Mouse (Mus musculus) embryo, embryonic 10 days (tissue): ENCODE measurements around the gene Irf6.

ENCODE experiments used
- DNase-seq: peaks from one replicate; pipeline ENCODE4 v3.0.0-alpha.2; 2015; ENCODE audit warnings: low spot score

The Irf6 gene

DNA sequence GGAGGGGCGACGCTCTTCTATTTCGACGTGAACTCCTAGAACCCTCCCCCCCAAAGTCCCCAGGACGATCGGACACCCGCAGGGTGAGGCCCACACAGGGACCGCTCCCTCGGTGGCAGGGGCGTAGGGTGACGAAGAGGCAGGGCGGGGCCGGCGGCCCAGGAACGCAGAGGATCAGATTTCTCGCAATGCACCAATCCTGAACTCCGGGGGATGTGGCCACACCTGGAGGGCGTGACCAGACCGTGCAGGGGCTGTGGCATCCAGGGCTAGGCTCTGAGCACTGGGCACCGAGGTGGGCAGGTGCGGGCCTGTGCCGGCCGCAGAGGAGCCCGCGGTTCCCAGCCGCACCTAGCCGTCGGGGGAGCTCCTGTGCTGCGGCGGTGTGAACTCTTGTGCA, at the start of gene Irf6:
Gene Irf6, plus strand, starts transcription at position 240 of the 400 bp plus-strand sequence.
- peak; percentile 83 for DNase-seq

DNA sequence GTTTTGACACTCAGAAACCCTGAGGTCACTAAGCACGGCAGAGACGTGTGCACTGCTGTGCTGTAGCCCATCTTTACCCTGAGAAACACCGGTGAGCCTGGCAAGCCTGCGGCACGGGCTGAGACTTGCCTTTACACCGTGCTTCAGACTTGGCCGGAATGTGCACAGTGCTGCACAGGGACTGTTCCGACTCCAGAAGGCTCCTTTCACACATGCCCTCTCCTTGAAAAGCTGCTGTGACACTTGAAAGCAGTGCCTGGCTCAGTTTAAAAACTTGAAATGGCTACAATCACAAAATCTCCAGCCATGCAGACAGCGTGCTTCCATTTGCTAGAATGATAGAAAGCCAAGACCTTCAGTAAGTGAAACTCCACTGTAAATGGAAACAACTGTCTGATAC, 40.8 kb upstream of the Irf6 start:
- DNase-seq = no peak

DNA sequence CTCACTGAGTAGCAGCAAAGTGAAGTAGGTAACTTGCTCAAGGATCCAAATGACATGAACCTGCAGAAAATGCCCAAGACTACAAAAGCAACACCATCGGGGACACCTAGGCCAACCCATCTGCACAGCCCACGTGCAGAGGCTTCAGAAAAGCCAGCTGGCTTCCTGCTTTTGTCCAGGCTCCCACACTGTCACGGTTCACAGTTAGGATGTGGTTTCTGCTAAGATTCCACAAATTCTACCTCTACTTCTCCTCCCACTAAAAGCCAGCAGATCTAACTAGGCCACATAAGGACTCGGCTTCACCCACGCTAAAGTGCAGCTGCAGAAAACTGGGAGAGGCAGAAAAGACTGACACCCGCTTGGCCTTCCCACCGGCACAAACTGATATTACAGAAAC, 30.1 kb upstream of the Irf6 start:
- no peak for DNase-seq

DNA sequence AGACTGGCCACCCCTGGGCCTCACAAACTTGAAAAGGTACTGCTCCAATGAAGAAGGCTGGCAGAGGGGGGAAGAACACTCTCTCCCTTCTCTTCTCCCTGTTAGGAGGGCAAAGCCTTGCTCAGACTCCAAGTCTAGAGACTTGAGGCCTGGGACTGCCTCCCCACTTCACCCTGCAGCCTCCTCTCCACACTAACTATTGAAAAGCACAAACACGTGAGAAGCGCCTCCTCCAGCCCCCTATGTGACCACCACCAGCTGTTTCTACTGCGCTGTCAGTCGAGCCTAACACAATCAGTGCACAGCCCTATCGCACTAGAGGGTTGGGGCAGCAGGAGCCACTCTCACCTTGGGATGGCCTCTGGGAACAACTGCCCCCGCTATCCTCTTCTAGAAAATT, 29.6 kb upstream of the Irf6 start:
- DNase-seq = no peak

DNA sequence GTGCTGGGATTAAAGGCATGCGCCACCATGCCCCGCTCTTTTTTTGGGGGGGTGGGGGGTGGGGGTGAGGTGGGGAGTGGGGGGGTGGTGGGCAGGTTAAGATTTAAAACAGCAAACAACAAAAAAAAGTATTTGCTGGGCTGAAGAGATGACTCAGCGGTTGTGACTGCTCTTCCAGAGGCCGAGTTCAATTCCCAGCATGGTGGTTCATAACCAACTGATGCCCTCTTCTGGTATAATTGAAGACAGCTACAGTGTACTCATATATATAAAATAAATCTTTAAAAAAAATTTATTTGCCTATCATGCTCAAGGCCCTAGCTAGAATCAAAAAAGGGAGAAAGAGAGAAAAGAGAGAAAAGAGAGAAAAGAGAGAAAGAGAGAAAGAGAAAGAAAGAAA, 27.1 kb upstream of the Irf6 start:
- no peak for DNase-seq

DNA sequence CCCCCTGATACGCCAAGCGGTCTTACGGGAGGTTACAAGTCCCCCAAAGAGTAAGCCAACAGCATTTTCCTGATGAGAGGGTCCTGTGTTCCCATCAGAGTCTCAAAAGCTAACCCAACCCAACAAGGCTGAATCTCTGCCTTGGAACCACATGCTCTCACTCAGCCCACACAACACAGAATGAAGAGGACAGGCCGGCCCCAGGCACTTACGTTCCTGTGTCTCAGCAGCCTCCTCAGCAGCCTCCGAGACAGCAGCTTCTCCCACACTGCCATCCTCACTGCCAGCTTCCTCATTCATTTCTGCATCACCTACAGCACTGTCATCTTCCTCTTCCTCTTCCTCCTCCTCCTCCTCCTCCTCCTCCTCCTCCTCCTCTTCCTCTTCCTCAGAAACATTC, 24.9 kb upstream of the Irf6 start:
- no peak for DNase-seq

DNA sequence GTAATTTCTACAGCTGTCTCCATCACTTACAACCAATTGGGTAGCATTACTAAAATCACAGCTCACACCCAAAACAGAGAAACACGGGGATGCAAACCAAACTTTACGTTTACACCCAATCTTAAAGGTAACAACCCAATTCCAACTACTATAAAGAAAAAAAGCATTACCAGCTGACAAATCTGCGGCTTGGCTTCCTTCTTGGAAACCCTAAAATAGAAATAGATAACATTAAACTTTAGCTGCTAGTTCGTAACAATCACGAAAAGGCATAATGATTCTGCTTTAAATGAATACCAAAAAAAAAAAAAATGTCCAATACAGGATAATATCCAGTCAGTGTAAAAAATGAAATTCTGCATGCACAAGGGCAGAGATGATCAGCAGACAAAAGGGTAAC, 23.6 kb upstream of the Irf6 start:
- no peak for DNase-seq

DNA sequence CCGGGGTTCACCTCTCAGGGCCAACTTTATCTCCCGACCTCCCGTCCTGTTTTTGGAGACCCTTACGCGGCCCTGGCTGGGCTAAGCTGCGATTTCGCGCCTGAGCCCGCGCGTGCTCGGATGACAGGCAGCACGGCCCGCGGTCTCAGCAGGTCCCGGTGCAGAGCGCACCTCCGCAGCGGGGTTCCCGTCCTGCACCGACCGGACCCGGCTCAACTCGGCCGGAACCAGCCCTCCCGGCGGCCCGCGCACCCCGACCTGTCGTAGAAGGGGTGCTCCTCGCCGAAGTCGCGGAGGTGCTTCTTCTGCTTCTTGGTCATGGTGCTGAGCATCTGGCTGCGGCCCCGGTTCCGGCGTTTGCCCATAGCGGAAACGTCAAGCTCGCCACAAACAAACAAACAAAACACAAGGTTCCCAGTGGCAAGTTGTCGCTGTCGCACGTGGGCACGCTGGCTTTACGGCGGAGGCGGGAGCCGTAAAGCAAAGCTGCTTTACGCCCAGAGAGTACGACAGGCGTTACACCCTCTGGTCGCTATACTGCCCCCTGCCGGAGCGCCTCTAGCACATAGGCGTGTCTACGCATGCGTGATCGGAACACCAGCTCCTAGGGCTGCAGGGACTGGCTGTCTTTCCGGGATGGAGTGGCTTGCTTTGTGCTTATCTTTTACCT, 23.0 kb upstream of the Irf6 start, which contains the start of gene Diexf:
Gene Diexf, minus strand, starts transcription at position 487 of the 670 bp plus-strand sequence.
- peak; percentile 99 for DNase-seq

DNA sequence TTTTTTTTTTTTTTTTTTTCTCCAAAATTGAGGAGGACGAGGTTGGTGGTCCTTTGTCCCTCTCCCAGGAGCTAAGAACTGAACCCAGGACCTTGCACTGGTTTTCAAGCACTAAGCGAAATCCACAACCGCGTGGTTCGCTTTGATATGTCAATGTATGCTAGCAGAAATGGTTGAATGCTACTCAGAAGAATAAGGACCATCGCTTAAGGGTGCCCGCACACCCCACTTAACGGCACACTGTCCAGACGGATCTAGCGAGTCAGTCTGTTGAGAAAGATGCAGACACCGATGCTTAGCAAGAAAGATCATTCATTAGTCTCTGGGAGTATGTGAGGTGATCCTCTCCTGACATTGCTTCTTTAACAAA, 22.5 kb upstream of the Irf6 start:
- peak; percentile 19 for DNase-seq

DNA sequence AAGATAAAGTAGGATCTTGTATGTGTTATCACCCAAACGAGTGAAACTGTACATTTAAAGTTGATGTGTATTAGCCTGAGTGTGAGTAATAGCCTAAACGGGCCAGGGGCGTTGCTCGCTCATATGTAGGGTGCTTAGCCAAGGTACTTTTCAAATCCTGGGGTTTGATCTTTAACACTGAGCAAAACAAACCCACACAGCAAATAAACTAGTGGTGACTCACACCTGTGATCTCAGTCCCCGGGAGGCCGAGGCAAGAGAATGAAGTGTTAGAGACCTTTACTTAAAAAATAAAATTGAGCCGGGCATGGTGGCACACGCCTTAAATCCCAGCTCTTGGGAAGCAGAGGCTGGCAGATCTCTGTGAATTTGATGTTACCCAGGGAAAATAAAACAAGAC, 22.1 kb upstream of the Irf6 start:
- no peak for DNase-seq

DNA sequence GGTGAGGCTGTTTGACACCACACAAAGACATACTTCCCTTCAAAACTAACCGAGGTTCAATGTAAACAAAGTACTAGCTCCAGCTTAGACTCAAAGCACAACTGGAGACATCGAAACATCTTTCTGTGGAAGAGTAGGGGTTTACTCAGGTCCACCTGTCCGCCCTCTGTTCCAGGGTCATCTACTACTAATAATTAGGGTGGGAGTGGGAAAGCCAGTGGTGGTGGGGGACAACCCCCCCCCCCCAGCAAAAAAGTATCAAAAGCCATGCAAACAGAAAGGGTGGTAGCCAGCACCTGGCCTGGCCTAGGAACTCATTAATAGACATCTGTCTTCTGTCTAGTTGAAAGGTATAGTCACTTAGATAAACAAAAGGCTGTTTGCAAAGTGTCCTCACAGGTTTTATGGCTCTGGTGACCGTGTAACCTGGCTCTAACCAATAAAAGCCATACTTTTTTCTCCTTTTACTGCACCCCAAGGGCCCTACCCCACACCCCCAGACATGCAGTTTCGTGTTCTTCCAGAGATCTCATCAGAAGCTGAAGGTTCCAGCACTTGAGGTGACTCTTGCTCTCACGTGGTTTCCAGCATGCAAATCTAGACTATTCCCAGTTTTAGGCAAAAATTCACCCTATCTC, 21.5 kb upstream of the Irf6 start:
- no peak for DNase-seq

DNA sequence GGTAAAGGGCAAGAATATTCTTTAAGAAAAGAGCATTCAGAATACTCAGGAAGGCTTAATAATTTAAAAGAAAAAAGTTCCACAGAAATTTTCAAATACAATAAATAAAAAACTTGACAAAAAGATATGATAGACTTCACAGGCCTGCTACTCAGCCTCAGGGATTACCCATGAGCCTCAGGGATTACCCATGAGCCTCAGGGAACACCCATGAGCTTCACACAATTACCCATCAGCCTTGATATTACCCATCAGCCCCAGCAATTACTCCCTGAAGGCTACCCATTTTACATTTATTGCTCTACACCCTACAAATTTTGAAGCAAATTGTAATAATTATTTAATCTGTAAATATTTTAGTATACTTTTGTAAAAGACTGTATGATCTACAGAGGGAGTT, 20.5 kb upstream of the Irf6 start:
- no peak for DNase-seq

DNA sequence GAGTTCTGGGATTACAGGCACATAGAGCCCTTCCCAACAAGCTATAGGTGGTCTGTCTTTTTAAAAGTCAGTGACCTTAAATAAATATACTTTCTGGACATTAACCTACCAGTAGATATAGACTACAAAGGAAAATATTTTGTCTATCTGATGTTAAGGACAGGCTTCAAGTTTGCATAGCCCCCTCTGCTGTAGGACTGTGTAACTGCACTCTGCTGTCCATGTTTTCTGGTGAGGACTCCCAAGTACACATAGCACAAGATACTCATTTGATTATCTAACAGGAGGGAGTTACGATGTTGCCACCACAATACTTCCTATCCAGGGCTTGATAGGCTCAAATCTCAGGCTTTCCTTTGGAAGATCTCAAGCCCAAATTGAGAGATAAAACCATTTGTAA, 19.2 kb upstream of the Irf6 start:
- no peak for DNase-seq

DNA sequence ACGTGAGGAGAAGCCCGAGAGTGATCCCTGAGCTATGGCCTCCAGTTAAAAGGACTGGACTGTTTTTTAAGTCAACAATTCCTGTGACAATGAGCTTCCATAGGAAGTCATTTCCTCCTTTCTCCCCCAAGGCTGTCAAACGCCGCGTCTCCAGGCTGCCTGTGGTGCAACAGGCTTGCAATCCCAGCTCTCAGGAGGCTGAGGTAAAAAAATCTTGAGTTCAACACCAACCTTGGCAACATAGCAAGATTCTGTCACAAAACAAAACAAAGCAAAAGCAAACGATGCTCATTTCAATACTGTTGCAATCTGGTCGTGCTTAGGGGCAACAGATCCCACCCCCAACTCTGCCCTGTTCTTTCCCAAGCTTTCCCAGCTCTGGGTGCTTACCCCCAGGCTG, 14.8 kb upstream of the Irf6 start:
- DNase-seq = no peak

DNA sequence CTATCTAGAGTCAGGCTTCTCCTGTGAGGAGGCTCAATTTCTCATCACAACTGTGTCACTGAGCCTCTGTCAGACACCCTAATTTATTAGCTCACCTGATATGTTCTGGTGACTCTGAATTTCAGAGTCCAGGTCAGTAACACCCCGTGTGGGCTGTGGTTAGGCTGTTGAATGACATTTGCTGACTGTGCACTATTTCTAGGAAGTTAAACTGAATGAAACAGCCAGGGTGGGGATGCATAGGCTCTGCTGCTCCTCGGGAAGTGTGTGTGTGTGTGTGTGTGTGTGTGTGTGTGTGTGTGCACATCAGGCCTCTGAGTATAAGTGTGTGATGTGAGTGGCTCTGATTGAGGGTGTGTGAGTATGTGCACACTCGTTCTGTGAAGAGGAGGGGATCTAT, 14.2 kb upstream of the Irf6 start:
- no peak for DNase-seq

DNA sequence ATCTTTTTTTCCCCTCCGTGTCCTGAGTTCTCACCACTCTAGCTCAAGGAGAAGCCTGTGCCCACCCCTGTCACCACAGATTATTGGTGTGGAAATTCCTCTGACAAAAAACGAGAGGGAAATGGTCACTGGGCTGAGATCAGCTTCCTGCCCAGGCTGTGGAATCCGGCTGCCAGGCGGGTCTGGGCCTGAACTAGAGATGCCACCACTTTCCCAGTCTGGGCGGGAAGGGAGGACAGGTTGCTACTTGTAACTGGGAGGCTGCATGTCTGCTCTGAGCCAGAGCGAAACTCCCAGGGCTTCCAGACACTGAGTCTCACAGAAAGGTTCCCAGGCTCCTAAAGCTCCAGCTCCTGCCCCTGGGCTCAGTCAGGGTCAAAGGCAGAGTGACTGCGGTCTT, 11.8 kb upstream of the Irf6 start:
- peak; percentile 45 for DNase-seq

DNA sequence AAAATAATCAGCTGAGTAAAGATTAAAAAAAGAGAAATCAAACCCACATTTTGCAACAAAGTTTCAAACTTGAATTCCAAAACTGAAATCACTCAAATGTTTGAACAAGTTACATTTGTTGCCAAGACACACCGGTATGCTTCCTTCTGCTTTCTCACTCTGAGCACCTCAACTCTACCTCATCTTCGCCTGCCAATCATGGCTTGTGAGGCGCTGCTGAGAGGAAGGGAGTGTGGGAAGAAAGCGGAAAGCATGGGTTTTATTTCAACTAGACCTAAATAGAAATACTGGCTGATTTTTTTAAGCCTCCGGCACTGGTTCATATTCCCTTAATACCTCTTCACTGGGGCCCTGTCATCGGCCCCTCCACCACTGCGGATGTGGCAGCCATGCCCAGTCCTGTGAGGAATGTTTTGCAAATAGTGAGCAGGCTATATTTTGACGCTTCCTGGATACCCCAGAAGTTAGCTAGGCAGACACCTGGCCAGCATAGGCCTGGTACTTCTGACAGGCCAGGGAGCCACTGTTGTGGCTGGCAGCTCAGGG, 10.3 kb upstream of the Irf6 start:
- DNase-seq = no peak

DNA sequence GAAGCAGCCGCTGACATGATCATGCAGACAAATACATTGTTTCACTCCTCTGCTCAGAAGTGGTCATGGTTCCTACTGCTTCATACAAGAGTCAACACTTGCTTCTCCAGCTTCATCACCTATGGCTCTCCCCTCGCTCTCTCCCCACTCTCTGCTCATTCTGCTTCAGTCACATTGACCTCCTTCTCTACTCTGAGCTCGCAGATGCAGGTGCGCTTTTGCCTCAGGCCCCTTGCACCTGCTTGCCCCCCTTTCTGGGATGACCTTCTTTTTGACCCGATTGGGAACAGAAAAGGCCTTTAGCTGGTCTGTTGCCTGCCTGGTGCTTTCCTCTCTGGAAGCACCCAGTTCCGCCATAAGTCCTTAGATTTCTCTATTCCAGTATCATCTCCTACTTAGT, 8.4 kb upstream of the Irf6 start:
- DNase-seq = no peak

DNA sequence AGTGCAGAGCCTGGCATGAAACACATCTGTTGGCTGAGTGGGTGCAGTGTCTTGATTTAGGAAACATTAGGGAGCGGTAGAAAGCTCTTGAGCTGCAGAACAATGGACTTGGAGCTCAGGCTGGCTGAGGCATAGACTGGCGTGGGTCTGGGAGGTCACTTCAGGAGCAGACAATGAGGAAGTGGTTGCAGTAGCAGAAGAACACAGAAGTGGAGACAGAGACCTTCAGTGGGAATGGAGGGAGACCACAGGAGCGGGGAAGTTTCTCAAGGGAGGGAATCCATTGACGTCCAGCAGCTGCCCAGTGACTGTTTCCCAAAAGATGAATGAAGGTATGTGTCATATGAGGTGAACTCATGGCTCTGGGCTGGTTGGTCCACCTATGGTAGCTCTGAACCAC, 7.8 kb upstream of the Irf6 start:
- DNase-seq = no peak

DNA sequence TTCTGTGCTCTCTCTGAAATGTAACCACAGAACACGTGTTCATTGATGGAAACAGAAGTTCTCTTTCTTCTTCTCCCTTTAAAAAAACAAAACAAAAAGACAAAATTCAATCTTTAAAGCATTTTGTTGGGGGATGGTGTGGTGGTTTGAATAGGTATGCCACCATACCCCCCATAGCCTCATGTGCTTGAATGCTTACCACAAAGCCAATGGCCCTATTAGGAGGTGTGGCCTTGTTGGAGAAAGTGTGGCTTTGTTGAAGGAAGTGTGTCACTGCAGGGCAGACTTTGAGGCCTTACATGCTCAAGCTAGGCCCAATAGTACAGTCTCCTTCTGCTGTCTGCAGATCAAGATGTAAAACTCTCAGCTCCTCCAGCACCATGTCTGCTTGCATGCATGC, 6.5 kb upstream of the Irf6 start:
- DNase-seq = no peak

DNA sequence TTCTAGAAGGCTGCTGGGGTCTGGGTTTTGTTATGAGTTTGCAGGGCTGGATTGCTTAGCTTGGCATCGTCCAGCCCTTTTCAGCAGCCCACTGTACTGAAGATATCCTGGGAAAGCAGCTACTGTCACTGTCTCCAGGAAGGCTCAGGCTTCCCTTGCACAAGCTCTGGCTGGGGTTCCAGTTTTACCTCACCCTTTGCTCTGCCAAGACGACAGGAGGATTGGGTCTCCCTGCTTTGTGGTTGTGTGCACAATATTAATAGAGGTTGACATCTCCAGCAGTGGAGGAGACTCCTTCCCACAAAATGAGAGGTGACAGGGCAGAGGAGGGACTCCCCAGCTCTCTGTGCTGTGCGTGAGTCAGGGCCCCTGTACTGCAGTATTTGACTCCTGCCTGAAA, 3.7 kb upstream of the Irf6 start:
- DNase-seq = no peak

DNA sequence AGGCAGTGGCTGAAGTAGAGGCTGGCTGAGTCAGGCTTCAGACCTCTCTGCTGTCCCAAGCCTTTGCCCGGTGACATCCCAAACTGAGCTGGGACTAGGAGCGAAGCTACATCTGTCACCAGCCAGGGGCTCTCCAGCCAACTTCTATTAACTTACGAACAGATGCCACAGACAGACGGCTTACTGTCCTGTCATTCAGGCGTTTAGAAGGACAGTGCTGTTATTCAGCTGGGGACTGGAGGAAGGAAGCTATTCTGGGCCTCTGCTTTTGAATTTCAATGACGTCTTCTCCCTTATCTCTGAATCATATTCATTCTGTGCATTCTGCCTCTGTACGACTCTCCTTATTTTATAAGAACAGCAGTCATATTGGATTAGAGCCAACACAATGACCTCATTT, 1.8 kb upstream of the Irf6 start:
- DNase-seq = no peak

DNA sequence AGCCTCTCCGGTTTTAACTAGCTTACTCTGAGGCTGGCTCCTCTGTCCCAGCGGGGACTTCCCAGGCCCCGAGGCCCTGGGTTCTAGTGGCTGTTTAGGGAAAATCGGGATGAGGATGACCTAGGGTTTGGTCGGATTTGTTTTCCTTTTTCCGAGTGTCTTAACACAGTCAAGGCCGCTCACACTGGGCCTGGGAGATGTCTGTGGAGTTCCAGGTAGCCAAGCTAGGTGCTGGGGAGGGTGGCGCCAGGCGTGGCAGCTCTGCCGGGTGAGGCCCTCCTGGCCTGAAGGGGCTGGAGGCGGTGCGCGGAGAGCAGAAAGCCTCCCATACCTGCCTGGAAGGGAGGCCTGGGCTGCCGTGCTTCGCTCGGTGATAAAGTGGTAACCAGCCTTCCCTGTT, 650 bp downstream of the Irf6 start:
- no peak for DNase-seq
